Mouse (Mus musculus) lung, adult 2 months (tissue): ENCODE data around the gene Syp. TPM values are rescaled to one million over a fixed set of nuclear protein-coding genes. Genes with fewer than 3 reads are reported as not detected.

Experiments used
- DNase-seq: peaks from one replicate; pipeline ENCODE4 v3.0.0; 2022
- H3K4me1 ChIP-seq: fragments of 200-500 bp; 2 replicates; pipeline ENCODE4 v1.6.1; 2011; ENCODE audit warnings: low read length; ENCODE audit not compliant: control insufficient read depth, insufficient read depth
- H3K4me3 ChIP-seq: fragments of 200-500 bp; replicated peaks from 2 replicates; pipeline ENCODE3; 2011; ENCODE audit warnings: low read depth, mild to moderate bottlenecking, control low read depth, low read length; ENCODE audit errors: extremely low read depth
- CTCF ChIP-seq: fragments of 200-500 bp; IDR thresholded peaks from 2 replicates; pipeline ENCODE4 v1.5.1; 2011; ENCODE audit warnings: mild to moderate bottlenecking, low read length, control low read depth; ENCODE audit not compliant: insufficient read depth
- POLR2A ChIP-seq: fragments of 200-500 bp; IDR thresholded peaks from 2 replicates; pipeline ENCODE4 v1.6.1; 2011; ENCODE audit warnings: low read depth, mild to moderate bottlenecking, control low read depth, low read length, borderline replicate concordance; ENCODE audit errors: extremely low read depth
- WGBS: fragments of 180-500 bp; shearing (Covaris S2); methylation state at CpG from one replicate; pipeline ENCODE4 v1.1.7; 2018; 5-methylcytosine and 5-hydroxymethylcytosine counted together
- polyA plus RNA-seq: library from polyadenylated mRNA; depleted of rRNA; stranded (reverse); fragments of >200 nt; gene quantifications from 2 replicates; pipeline ENCODE4 v1.2.3, GENCODE M21; 2012; rRNA removed

The Syp gene
- polyA plus RNA-seq, 1 experiment: 5.8 TPM

- 40% methylated on average over 4 of the region's 4 CpGs for WGBS
- TF ChIP-seq POLR2A (no peak), CTCF (peak; percentile 28; the same call in 1 of the 2 replicates)
- H3K4me1 ChIP-seq: no peaks in the 10 kb centered on the region
- H3K4me3 ChIP-seq: no peak overlapping the region
- no peak for DNase-seq
These were observed 54.6 kb downstream of the Syp start for GRCm38 (mm10) chrX:7692862-7693261.

DNA sequence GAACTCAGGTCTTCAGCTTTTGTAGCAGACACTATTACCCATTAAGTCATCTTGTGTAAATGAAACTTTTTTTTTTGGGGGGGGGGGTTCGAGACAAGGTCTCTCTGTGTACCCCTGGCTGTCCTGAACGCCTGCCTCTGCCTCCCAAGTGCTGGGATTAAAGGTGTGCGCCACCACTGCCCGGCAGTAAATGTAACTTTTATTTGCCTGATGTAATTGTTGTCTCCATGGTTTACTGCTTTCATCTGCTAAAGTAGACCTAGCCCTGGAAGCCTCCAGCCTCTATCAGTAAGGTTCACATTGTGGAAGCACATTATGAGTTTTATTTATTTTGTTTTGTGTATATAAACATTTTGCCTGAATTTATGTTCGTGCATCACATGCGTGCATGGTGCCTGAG lies 58.2 kb downstream of the Syp start:
- WGBS: 40% methylated on average over 6 of the region's 6 CpGs
- no peak for TF ChIP-seq POLR2A
- TF ChIP-seq CTCF: no peak
- no peak for DNase-seq
- Histone ChIP-seq H3K4me1 (no peaks in the 10 kb centered on the region), H3K4me3 (no peak overlapping the region)

GRCm38 (mm10) chrX:7696954-7697381 lies 58.7 kb downstream of the Syp start, which contains the start of gene Gpkow:
Gene Gpkow (plus strand): TSS chrX:7697131.
- no peaks in the 10 kb centered on the region for H3K4me1 ChIP-seq
- TF ChIP-seq CTCF (no peak), POLR2A (peak; percentile 71; the same call in 1 of the 2 replicates)
- peak within 1 kb of the TSS; percentile 65 for H3K4me3 ChIP-seq
- WGBS: 22% methylated on average over 33 of the region's 33 CpGs
- peak; percentile 67 for DNase-seq

Other genes starting within 250 kb of the Syp start
- 0.37 and 0.59 TPM in 2 replicates for gene Foxp3, start 64.8 kb upstream of the Syp start, polyA plus RNA-seq
- 3.5 and 4.2 TPM in 2 replicates for gene Ppp1r3f, start 64.2 kb upstream of the Syp start, polyA plus RNA-seq
- 14.5 and 15.6 TPM in 2 replicates for gene Ccdc22, start 33.0 kb upstream of the Syp start, polyA plus RNA-seq
- gene Cacna1f, start 31.4 kb upstream of the Syp start, polyA plus RNA-seq: 0.08 and 0.11 TPM in 2 replicates
- 21.7 and 25.0 TPM in 2 replicates for gene Prickle3, start 18.8 kb downstream of the Syp start, polyA plus RNA-seq
- 208 and 264 TPM in 2 replicates for gene Plp2, start 32.9 kb downstream of the Syp start, polyA plus RNA-seq
- 12.3 and 17.2 TPM in 2 replicates for gene Magix, start 42.8 kb downstream of the Syp start, polyA plus RNA-seq
- 8.4 and 9.4 TPM in 2 replicates for gene Gpkow, start 58.7 kb downstream of the Syp start, polyA plus RNA-seq
- gene Wdr45, start 75.9 kb downstream of the Syp start, polyA plus RNA-seq: 83.4 and 128 TPM in 2 replicates
- 1.7 and 2.7 TPM in 2 replicates for gene Gm45208, start 83.8 kb downstream of the Syp start, polyA plus RNA-seq
- 41.0 and 46.2 TPM in 2 replicates for gene Praf2, start 90.0 kb downstream of the Syp start, polyA plus RNA-seq
- gene Ccdc120, start 112.4 kb downstream of the Syp start, polyA plus RNA-seq: 33.9 and 34.5 TPM in 2 replicates
- gene Tfe3, start 124.1 kb downstream of the Syp start, polyA plus RNA-seq: 28.8 and 31.8 TPM in 2 replicates
- 19.0 and 32.4 TPM in 2 replicates for gene Gripap1, start 151.3 kb downstream of the Syp start, polyA plus RNA-seq
- gene Kcnd1, start 183.8 kb downstream of the Syp start, polyA plus RNA-seq: 0.84 and 1.0 TPM in 2 replicates
- gene Otud5, start 202.9 kb downstream of the Syp start, polyA plus RNA-seq: 31.0 and 43.3 TPM in 2 replicates
- gene Pim2, start 239.8 kb downstream of the Syp start, polyA plus RNA-seq: 12.2 and 13.6 TPM in 2 replicates
- gene Slc35a2, start 245.6 kb downstream of the Syp start, polyA plus RNA-seq: 73.7 and 74.0 TPM in 2 replicates